Mouse (Mus musculus) testis, postnatal 10 days (tissue): Measurements from ENCODE around the gene Ncstn.

Source experiments
- DNase-seq: peaks from one replicate; pipeline ENCODE4 v3.0.0; 2021; ENCODE audit warnings: low spot score

The Ncstn gene

DNA sequence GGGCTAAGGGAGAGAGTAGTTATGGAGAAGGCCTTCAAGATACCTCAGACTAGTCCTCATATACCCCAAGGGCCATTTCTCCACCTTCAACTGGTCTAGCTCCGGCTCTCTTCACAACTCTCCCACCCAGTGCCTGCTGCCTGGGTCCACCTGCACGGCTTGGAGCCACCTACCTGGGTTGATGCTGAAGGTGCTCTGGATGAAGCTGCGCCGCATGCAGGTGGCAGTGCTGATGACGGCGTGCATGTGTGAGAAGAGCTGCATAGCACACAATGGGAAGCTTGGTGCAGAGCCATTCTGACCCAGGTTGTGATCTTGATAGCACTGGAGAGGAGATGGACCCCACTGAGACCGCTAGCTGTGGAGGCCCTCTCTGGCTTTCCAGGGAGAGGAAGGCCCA, 10.0 kb downstream of the Ncstn start:
- no peak for DNase-seq

DNA sequence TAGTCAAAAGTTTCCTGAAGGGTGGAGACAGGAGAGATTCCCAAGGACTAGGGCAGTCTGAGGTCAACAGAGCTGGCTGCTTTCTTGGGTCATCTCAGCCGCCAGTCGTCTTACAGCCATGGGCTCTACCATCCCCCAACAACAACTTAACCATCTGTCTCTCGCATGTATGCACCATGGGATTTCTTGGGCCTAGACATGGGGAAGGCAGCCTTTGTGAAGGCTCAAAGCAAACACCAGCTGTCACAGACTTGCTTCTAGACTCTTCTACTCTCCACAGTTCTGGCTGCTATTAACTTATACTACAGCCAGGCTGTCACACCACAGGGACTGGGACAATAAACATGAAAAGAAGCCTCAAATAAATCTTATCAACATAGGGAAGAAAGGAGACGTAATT, 11.0 kb downstream of the Ncstn start:
- no peak for DNase-seq

DNA sequence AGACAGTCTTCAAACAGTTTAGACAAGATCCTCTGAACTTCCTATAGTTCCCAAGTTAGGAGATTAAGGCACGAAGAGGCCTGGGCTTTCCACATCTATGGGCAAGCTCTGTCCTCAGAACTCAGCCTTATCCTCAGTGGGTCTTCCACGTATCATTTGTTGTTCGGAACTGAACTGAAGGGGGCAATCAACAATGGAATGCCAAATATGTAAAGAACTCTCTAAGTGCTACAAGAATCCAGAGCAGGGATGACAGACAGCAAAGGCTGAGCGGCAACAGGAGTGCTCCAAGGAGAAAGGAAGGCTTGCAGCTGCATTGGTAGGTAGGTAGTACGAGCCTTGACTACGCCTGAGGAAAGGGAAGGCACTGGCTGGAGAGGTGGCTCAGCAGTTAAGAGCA, 12.4 kb downstream of the Ncstn start:
- no peak for DNase-seq

DNA sequence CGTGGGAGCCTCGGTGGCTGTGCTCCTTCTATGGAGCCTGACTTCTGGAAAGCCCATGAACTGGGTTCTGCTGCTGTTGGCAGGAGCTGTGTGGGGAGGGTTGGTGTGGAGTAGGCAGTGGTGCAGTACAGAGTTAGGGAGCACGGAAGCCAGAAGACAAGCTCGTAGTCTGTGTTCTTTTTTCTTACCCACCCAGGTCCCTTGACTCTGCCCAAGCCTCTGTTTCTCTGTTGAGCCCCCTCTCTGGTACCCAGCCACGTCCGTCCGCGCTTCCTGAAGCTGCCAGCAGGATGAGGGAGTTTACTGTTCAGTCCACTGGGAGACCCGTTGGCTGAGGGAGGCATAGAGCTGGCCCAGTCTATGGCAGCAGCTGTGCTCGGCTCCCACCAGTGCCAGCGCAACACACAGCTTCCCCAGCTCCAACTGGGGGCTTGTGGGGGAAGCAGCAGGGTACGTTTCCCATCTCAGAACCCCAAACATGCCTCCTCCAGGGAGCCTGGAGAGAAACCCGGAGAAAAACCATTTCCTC, 17.9 kb downstream of the Ncstn start:
- no peak for DNase-seq

DNA sequence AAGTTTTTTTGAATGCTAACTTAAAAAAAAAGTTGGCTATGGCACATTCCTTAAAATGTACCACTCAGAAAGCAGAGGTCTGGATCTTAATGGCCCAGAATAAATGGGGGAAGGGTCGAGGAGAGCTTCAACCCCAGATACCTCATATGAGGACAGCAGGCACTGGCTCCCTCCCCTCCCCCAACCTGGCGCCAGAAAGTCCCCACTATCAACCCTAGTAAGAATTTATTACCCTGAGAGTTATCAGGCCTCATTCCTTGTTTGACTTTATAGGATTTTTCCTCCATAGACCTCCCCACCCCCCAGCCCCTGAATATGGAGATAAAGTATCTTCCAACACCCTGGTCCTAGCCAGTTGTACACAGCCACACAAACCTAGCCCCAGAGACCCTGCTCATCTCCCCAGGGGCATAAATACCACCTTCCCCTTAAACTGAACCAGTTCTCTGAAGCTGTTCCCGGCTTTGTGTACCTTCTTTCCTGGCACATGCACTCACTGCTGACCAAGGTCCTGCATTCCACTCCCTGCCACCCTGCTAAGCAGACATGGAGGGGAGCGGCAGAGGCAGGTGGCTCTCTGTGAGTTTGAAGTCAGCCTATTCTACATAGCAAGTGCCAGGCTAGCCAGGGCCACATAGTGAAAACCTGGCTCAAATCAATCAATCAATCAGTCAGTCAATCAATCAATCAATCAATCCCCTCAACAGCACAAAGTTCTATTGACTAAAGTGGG, 19.1 kb downstream of the Ncstn start:
- DNase-seq, result no peak

DNA sequence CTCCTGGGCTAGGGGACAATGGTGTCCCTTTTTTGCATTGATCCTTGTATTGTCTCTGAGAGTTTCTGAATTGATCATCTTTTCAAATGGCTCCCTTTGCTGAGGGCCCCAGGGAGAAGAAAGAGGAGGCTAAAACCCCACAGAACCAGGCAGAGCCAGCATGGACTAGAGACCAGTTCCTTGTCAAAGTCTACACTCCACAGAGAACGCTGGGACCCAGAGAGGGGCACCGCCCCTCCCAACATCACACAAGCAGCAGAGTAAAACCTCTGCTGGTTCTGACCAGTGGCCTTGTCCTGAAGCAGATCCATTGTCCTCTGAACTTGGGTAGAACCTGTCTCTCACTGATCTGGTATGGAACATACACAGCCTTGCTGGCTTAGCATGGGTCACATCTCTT, 20.5 kb downstream of the Ncstn start:
- no peak for DNase-seq

DNA sequence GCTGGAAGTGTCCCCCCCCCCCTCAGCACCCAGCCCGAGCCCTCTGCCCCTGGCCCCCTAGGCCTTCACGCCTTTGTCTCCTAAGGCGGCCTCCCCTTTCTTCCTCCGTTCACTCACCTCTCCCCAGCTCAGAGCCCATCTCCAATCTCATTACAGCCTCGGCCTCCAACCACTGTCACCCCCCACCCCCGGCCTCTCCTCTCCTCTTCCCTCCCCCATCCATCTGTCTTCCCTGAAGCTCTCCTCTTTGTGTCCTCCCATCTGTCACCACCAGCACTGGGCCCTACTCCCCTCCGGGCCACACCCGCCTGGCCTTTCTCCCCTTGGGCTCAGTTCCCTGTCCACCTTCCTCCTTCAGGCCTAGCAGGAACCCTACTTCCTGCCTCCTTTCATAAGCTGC, 21.4 kb downstream of the Ncstn start:
- DNase-seq, result no peak

DNA sequence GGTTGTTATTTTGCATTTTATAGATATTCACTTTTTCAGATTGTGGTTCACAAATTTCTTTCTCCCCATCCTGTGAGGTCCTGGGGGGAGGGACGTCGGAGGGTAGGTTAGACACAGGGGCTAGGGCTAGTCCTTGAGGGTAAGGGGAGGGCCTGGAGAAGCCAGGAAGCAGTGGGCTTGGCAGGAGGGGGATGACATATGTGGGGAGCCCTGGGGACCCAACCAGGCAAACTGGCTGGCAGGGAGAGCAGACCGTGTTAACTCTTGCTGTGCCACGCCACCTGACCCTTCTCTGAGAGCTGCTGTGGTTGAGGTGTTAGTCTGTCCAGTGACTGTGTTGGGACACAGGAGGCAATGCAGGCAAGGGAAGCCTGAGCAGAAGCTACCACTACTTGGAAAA, 21.9 kb downstream of the Ncstn start:
- no peak for DNase-seq

DNA sequence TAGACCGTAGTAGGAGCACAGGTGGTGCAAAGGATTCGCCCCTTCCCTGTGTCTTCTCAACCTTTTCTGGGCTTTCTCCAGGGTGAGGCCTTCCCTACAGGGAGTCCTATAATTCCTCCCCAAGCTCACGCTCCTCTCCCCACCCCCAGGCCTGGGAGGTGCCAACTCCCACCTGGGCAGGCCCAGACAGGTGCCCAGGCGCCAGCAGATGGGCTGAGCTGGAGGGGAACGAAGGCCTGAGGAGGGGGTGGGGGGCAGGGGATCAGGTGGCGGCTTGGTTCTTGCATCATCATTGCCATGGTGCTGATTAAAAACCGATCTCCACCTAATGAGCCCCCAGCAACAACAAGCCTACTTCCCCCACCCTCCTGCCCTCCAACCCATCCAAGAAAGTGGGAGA, 23.7 kb downstream of the Ncstn start:
- DNase-seq, result peak; percentile 38

DNA sequence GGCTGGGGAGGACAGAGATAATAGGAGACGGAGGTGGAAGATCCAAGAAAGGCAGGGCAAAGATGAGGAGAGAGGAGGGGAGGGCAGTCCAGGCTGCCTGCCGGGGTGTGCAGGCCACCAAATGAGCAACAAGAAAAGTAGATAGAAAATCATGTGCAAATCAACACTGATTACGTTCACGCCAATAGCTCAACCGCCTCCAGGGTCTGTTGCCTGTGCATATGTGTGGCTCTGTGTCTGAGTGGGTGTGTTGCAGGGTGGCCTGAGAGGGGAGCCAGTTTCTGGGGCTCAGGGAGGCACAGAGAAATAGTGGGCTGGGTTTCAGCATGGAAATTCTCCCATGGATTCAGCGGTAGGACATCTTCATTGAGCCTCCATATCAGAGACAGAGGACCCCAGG, 24.3 kb downstream of the Ncstn start:
- DNase-seq, result peak; percentile 17

DNA sequence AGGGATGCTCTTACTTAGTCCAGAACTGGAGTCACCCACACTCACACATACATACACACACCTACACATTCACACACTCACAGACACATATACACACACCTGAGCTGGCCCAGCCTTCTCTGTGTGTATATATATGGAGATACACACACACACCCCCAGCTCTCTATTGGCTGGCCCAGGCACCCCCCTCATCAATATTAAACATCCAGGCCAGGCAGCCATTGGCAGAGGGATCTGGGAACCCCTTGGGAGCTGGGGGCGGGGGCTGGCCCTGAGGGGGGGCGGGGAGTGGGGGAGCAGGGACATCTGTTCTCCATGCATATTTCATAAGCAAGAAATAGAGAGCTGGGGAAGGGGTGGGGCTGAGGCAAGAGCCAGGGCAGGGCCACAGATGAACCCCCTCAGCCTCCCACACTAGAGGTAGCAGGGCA, 25.1 kb downstream of the Ncstn start, which contains the start of gene Nhlh1:
Nhlh1 (minus strand) TSS at position 83 of the 431 bp plus-strand sequence.
- DNase-seq, result no peak

DNA sequence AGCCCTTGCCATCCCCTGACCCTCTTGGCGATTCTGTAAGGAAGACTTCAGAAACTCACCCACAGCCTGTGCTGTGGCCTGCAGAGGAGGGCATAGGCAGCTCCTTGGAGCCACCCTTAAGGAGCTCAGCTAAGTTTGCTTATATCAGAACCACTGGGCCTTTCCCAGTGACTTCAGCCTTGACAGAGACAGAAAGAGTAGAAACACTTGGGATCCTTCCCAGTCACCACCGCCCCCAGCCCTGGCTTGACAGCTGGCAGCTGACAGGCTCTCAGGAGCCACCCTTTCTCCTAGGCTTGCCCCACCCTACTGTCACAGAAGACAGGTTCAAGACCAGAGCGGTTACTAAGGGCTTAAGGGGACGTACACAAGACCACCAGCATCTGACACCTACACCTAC, 26.3 kb downstream of the Ncstn start:
- no peak for DNase-seq

DNA sequence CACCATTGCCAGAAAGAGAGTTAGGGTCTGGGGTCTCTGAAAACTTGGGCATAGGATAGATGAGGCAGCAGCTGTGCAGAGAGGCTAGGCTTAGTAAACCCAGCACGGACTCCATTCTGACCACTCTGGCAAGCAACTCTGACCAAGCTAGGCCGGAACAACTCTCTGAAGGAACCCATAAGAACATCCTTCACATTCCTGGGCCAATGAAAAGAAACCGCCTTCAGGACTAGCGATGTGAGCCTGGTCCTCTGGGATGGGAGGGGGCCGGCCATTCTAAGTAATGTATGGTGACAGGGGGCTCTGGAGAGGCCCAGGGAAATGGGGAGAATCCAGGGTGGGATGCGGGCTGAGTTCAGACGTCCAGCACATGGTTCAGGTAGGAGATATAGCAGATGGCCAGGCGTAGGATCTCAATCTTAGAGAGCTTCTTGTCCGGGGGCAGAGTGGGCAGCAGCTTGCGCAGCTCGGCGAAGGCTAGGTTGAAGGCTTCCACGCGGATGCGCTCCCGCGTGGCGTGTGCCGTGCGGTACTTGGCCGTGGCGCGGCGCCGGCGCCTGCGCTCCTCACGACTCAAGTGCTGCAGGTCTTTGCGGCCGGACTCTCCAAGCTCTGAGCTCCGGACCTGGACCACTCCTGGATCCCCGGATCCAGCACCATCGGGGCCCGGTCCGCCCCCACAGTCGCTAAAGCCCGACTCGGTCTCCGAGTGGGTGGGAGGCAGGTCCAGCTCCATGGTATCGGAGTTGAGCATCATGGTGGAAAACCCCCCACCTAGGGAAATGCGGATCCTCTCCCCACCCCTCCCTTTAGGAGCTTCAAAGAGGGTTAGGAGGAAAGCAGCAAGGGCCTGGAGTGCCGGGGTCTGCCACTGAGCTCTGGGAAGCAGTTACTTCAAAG, 28.8 kb downstream of the Ncstn start:
- DNase-seq, result no peak

DNA sequence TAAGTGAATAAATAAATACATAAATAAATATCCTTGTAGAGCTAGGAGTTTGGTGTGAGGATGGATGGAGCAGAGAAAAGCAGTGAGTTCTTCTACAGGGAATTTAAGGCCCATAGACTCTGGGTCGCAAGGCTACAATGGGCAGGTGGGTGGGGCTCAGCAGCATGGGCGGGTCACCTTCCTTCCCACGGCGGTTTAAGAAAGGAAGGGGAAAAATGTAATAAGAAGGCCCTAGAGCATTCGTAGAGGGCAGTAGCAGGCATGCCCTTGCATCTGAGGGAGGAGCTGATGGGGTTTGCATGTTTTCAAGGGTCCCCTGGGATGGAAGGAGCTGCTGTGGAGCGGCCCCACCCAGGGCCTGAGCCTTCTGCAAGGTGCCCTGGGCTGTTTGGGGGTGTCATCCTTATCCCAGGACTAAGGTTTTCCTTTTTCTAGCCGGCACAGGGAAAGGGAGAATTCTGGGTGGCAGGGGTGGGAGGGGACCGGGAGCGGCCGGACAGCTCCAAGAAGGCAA, 29.8 kb downstream of the Ncstn start:
- DNase-seq, result no peak

DNA sequence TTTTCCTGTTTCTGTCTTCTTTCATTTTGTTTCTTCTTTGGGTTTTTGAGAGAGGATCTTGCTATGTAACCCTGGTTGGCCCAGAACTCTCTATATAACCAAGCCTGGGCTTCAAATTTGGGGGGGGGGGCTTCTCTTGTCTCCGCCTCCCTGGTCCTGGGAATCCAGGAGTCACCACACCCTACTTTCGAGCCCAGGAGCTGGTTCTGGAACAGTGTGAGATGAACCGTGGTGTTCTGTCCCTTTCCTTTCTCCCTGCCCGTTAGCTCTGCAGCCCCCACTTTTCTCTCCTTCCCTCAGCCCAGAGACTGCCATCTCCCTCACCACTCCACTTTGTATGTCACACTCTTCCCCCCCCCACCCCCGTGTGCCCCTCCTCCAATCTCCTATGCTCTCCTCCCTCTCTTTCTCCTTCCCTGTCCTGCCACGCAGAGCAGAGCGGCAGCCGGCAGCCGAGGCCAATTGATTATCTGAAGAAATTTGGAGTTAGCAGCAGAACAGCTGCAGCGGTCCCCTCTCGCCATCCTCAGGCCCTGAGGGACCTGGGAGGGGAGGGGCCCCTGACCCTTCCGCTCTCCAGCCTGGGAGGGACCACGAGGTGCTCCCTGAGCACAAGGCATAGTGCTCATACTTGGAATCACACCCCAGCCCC, 33.3 kb downstream of the Ncstn start:
- no peak for DNase-seq

DNA sequence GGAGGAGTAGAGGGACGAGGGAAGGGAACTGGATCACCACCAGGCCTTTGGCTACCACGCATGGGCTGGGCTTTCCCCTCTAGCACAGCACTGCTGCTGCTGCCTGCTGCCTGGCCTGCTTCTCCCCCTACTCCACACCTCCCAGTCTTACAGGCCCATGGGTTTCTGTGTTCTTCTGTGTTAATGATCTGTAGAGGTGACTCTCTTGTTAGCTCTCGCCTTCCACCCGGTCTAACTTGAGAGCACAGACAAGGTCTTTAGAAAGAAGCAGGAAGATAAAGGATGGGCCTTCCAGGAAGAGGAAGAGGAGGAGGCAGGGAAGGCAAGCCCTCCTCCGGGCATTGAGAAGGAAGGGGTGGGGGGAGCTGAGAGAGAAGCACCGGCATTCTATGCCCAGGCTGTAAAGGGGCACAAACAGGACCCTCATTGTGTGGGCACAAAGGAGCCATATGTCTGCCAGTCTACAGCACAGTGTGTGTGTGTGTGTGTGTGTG, 34.3 kb downstream of the Ncstn start:
- no peak for DNase-seq

DNA sequence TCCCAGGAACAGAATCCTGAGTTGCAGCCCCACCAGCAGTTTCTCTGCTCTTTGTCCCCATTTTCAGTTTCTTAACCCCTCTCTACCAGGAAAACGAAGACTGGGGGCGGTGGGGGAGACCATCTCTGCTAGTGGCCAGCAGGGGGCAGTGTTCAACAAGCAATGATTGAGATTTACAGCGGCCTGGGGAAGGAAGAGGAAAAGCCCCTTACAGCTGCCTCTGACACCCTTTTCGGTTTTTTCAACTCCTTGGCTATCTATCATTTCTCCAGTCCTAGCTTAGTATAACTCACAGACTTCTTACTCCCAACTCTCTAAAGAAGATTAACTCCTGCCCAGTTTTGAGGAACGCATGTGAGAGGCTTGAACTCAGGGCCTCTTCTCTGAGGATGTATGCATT, 35.7 kb downstream of the Ncstn start:
- DNase-seq, result peak; percentile 84

DNA sequence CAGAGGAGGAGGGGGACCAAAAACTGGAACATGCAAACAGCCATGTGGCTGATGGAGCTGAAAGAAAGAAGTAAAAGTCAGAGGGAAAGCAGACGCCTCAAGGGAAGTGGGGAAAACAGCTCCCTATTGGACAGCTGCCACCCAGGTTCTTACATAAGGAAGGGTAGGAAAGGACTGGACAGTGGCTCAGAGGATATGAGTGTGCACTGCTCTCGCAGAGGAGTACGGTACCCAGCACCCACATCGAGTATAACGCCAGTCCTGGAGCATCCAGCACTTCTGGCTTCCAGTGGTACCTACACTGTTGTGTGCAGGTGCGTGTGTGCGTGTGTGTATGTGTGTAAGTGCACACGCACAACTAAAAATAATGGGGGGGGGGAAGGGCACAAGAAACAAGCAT, 36.2 kb downstream of the Ncstn start:
- DNase-seq, result no peak

DNA sequence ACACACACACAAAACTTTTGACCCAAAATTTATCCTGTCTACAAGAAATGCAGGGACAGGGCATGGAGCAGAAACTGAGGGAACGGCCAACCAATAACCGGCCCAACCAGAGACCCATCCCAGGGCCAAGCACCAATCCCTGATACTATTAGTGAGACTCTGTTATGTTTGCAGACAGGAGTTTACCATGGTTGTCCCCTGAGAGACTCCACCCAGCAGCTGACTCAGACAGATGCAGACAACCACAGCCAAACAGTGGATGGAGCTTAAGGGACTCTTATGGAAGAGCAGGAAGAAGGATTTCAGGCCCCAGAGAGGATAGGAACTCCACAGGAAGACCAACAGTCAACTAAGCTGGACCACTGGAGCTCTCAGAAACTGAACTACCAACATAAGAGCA, 52.7 kb downstream of the Ncstn start:
- DNase-seq, result no peak

DNA sequence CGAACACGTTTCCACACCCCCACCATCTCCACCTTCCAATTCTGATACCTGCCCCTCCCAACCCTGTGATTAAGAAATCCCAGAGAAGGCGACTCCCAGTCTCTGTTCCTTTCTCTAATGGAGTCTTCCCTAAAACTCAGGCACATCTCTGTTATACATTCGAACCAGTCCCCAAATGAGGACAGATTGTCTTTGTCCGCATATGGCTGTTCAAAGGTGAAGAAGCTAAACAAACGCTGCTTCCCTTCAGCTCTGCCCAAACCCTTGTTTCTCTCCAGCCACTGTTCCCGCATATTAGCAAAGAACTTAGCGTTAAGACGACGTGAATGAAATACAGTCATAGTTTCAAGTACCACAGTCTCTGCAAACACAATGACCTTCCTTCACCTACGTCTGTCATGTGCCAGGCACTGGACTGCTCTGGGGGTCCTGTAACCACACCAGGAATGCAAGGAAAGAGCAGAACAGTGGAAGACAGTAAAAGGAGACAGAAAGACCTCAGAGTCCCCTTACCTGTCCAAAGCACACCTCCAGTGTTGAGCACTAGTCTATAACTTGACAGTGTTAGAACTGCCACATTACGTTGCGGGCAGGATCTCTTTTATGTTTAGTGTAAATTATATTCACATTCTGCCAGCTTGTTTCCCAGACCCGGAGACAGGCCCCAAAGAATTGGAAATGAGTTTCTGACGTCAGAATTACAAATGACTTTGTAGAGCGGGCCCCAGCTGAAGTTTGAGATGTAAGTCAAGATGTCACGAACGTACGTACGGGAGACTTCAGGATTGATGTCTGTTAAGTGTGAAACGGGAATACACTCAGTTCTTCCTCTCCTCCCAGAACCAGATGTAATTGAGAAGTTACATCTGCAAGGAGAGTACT, 54.0 kb downstream of the Ncstn start, which contains the start of gene Vangl2:
Vangl2 (minus strand) TSS at position 51 of the 882 bp plus-strand sequence.
- no peak for DNase-seq

DNA sequence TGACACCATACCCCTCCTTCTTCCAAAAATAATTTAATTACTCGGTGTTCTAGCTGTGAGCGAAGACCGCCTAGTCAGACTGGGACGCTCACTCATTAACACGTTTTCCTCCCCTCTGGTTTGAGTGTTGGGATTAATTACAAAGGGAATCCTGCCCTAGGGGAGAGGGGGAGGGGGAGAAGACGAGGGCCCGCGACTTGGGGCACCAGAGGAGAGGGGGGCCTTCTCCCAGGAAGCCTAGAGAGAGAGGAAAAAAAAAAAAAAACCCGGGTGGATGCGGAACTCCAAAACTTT, 54.8 kb downstream of the Ncstn start:
- no peak for DNase-seq
